Mouse (Mus musculus): ENCODE results near the gene Dleu7.

DNA sequence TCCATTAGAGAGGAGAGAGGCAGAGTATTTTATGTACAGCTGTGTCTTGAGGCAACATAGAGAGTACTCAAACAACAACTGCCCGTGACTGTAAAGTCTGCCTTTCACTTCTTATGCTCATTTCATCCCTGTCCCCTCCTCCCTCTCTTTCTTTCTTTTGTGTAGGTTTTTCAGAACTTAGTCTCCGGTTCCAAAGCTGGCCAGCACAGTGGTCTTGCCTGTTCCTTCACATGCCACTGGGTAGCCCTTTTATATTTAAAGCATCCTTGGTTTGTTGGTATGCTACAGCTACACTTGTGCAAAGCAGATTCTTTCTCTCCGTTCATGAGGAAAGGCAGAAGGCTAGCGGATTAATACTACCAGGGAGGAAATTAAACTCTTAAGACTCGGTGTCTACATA, 65.7 kb downstream of the Dleu7 start:
- TF ChIP-seq POLR2A (IDR thresholded peaks at IDR 0.05; ENCODE audit: low read depth, low read length) (no peak), CTCF (conservative IDR thresholded peaks at IDR 0.05; ENCODE audit: insufficient read depth, insufficient read length, low read depth, low read length) (no peak)
